Mouse (Mus musculus): Measurements from ENCODE around the gene Pappa. TPM values are rescaled to one million over a fixed set of nuclear protein-coding genes. Genes with fewer than 3 reads are reported as not detected.

The Pappa gene
- total and polyA plus RNA-seq, 3 experiments: not detected

DNA sequence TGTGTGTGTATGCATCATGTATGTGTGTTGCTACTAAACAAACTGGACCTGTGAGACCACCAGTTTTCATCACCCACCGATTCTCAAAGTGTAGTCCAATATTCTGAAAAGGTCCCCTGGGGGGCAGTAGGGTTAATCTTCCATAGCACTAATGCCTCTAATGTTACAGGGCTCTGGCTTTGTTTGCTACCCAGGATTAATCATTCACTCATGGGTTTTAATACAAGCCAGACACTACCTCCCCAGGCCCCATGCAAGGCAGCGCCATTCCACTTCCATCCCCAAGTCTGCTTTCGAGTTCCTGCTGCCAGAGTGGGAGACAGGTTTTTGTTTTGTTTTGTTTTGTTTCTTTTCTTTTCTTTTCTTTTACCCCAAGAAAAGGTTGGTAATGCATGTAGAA, 92.7 kb downstream of the Pappa start:
- H3K4me1 ChIP-seq (ENCODE audit: control insufficient read depth in 1 of 2, insufficient read depth in 2 of 2, low read length in 2 of 2): no peaks in the 10 kb centered on the region
- H3K36me3 ChIP-seq (ENCODE audit: control insufficient read depth in 1 of 2, insufficient read depth in 2 of 2, low read length in 2 of 2): no peaks in the 10 kb centered on the region
- H3K9me3 ChIP-seq (replicated peaks; ENCODE audit: insufficient read depth, low read length): no peaks in the 10 kb centered on the region
- H3K79me2 ChIP-seq (ENCODE audit: control insufficient read depth, insufficient read depth, low read length, poor library complexity): no peaks in the 10 kb centered on the region
- DNase-seq (ENCODE audit: low read depth, low spot score): no peak
- H3K27ac ChIP-seq (ENCODE audit: control insufficient read depth, low read depth, low read length): no peak overlapping the region
- H3K9ac ChIP-seq (ENCODE audit: control insufficient read depth, low read depth, low read length, poor library complexity, severe bottlenecking): no peak overlapping the region
- no peaks in the 10 kb centered on the region for H3K27me3 ChIP-seq (ENCODE audit: control insufficient read depth in 1 of 2, insufficient read depth in 2 of 2, low read length in 2 of 2)
- TF ChIP-seq ZKSCAN1 (IDR thresholded peaks at IDR 0.05; ENCODE audit: low read depth, low read length) (no peak), MAFK (IDR thresholded peaks at IDR 0.05; ENCODE audit: borderline replicate concordance, low read depth, low read length) (no peak)
- H3K4me3 ChIP-seq (ENCODE audit: control insufficient read depth in 1 of 2, insufficient read depth in 1 of 2, low read depth in 2 of 2, low read length in 2 of 2): no peak overlapping the region

- Histone ChIP-seq H3K27ac (ENCODE audit: control insufficient read depth, low read depth, low read length) (no peak overlapping the region), H3K4me1 (ENCODE audit: control insufficient read depth in 1 of 2, insufficient read depth in 2 of 2, low read length in 2 of 2) (no peaks in the 10 kb centered on the region), H3K9me3 (replicated peaks; ENCODE audit: insufficient read depth, low read length) (no peaks in the 10 kb centered on the region), H3K9ac (ENCODE audit: control insufficient read depth, low read depth, low read length, poor library complexity, severe bottlenecking) (no peak overlapping the region), H3K27me3 (ENCODE audit: control insufficient read depth in 1 of 2, insufficient read depth in 2 of 2, low read length in 2 of 2) (no peaks in the 10 kb centered on the region), H3K36me3 (ENCODE audit: control insufficient read depth in 1 of 2, insufficient read depth in 2 of 2, low read length in 2 of 2) (no peaks in the 10 kb centered on the region), H3K4me3 (ENCODE audit: control insufficient read depth in 1 of 2, insufficient read depth in 1 of 2, low read depth in 2 of 2, low read length in 2 of 2) (no peak overlapping the region), H3K79me2 (ENCODE audit: control insufficient read depth, insufficient read depth, low read length, poor library complexity) (no peaks in the 10 kb centered on the region)
- DNase-seq (ENCODE audit: low read depth, low spot score): no peak
- no peak for TF ChIP-seq POLR2A (IDR thresholded peaks at IDR 0.05; ENCODE audit: control insufficient read depth in 1 of 2, insufficient read depth in 1 of 2, low read depth in 1 of 2, low read length in 2 of 2, poor library complexity in 1 of 2)
These were observed 93.8 kb downstream of the Pappa start for GRCm38 (mm10) chr4:65217651-65218364.

- Histone ChIP-seq H3K79me2 (ENCODE audit: control insufficient read depth, insufficient read depth, low read length, poor library complexity) (no peaks in the 10 kb centered on the region), H3K9me3 (replicated peaks; ENCODE audit: insufficient read depth, low read length) (no peaks in the 10 kb centered on the region)
- TF ChIP-seq ZMIZ1 (IDR thresholded peaks at IDR 0.05; ENCODE audit: low read depth, low read length) (no peak), ELF1 (IDR thresholded peaks at IDR 0.05; ENCODE audit: low read depth, low read length) (no peak), CHD2 (IDR thresholded peaks at IDR 0.05; ENCODE audit: low read length) (no peak), UBTF (IDR thresholded peaks at IDR 0.05; ENCODE audit: borderline replicate concordance, insufficient read depth, low read depth, low read length) (no peak), RAD21 (IDR thresholded peaks at IDR 0.05; ENCODE audit: low read depth, low read length) (no peak), EP300 (IDR thresholded peaks at IDR 0.05; ENCODE audit: low read depth in 1 of 2, low read length in 2 of 2) (no peak), ETS1 (IDR thresholded peaks at IDR 0.05; ENCODE audit: low read depth, low read length) (no peak), SIN3A (IDR thresholded peaks at IDR 0.05; ENCODE audit: low read length) (no peak), BHLHE40 (IDR thresholded peaks at IDR 0.05; ENCODE audit: borderline replicate concordance, low read depth, low read length) (no peak), USF2 (IDR thresholded peaks at IDR 0.05; ENCODE audit: borderline replicate concordance in 1 of 2, insufficient read depth in 1 of 2, low read depth in 1 of 2, low read length in 2 of 2) (no peak), MAX (IDR thresholded peaks at IDR 0.05; ENCODE audit: low read length) (no peak), SMC3 (IDR thresholded peaks at IDR 0.05; ENCODE audit: low read depth, low read length) (no peak)
These were observed 99.9 kb downstream of the Pappa start for GRCm38 (mm10) chr4:65223901-65224300.

More at GRCm38 (mm10) chr4:65223901-65224300, 99.9 kb downstream of the Pappa start:
- Histone ChIP-seq H3K27ac (ENCODE audit: control insufficient read depth, low read depth, low read length) (no peak overlapping the region), H3K4me1 (ENCODE audit: control insufficient read depth in 1 of 2, insufficient read depth in 2 of 2, low read length in 2 of 2) (no peaks in the 10 kb centered on the region), H3K36me3 (ENCODE audit: control insufficient read depth in 1 of 2, insufficient read depth in 2 of 2, low read length in 2 of 2) (no peaks in the 10 kb centered on the region), H3K9ac (ENCODE audit: control insufficient read depth, low read depth, low read length, poor library complexity, severe bottlenecking) (no peak overlapping the region), H3K4me3 (ENCODE audit: control insufficient read depth in 1 of 2, insufficient read depth in 1 of 2, low read depth in 2 of 2, low read length in 2 of 2) (no peak overlapping the region), H3K27me3 (ENCODE audit: control insufficient read depth in 1 of 2, insufficient read depth in 2 of 2, low read length in 2 of 2) (no peaks in the 10 kb centered on the region)
- no peak for DNase-seq (ENCODE audit: low read depth, low spot score)
